Mouse (Mus musculus): ENCODE data around the gene Lefty1. TPM values are rescaled to one million over a fixed set of nuclear protein-coding genes. Genes with fewer than 3 reads are reported as not detected.
A peak's percentile ranks its signal among the peaks of the same experiment; 100 is the strongest.

The Lefty1 gene
- polyA plus RNA-seq, 1 experiment from 2014 or later = 2.2 TPM

- peaks cover 24% of the 10 kb centered on the region for H3K4me1 ChIP-seq (ENCODE audit: insufficient read depth)
- H3K4me2 ChIP-seq (ENCODE audit: low read depth, low read length) = peak overlapping the region; percentile 84
- peaks cover 27% of the 10 kb centered on the region for H3K36me3 ChIP-seq (replicated peaks; ENCODE audit: insufficient read depth, low read length)
- no peaks in the 10 kb centered on the region for H3K27me3 ChIP-seq (ENCODE audit: insufficient read depth, low read length)
- H3K9ac ChIP-seq (replicated peaks) = peak overlapping the region; percentile 80; the same call in 1 of the 2 replicates
- no peak for ATAC-seq
- 89% methylated on average over 17 of the region's 17 CpGs for WGBS (ENCODE audit: insufficient replicate concordance)
- DNase-seq = no peak
- H3K4me3 ChIP-seq (ENCODE audit: low read depth, low read length) = peak overlapping the region; percentile 70
- H3K9me3 ChIP-seq (ENCODE audit: low read length) = no peaks in the 10 kb centered on the region
- no peak for TF ChIP-seq CTCF (IDR thresholded peaks at IDR 0.05; ENCODE audit: low read depth)
- no peak for TF ChIP-seq EP300 (IDR thresholded peaks at IDR 0.05; ENCODE audit: low read depth)
- H3K27ac ChIP-seq (ENCODE audit: low read depth) = 0 out of 2 replicates have a peak overlapping the region, but pooled peaks have one; percentile 11
These were observed 28.9 kb upstream of the Lefty1 start for GRCm38 (mm10) chr1:180905876-180906275.

- Histone ChIP-seq H3K4me3 (ENCODE audit: low read depth, low read length) (peak overlapping the region; percentile 70), H3K9me3 (ENCODE audit: low read length) (no peaks in the 10 kb centered on the region), H3K4me1 (ENCODE audit: insufficient read depth) (peaks cover 26% of the 10 kb centered on the region), H3K9ac (replicated peaks) (peak overlapping the region; percentile 26; the same call in 1 of the 2 replicates), H3K27ac (ENCODE audit: low read depth) (0 out of 2 replicates have a peak overlapping the region, but pooled peaks have one; percentile 11), H3K27me3 (ENCODE audit: insufficient read depth, low read length) (no peaks in the 10 kb centered on the region), H3K36me3 (replicated peaks; ENCODE audit: insufficient read depth, low read length) (peaks cover 27% of the 10 kb centered on the region), H3K4me2 (ENCODE audit: low read depth, low read length) (peak overlapping the region; percentile 84)
- TF ChIP-seq CTCF (IDR thresholded peaks at IDR 0.05; ENCODE audit: low read depth) (no peak), EP300 (IDR thresholded peaks at IDR 0.05; ENCODE audit: low read depth) (no peak)
- 84% methylated on average over 24 of the region's 24 CpGs for WGBS (ENCODE audit: insufficient replicate concordance)
- DNase-seq = peak; percentile 43
- no peak for ATAC-seq
These were observed 28.2 kb upstream of the Lefty1 start for GRCm38 (mm10) chr1:180906461-180907147.

GRCm38 (mm10) chr1:180911138-180911537 lies 23.7 kb upstream of the Lefty1 start:
- peak overlapping the region; percentile 35; the same call in 1 of the 2 replicates for H3K9ac ChIP-seq (replicated peaks)
- DNase-seq (no peak), ATAC-seq (peak; percentile 24; the same call in 1 of the 2 replicates)
- TF ChIP-seq EP300 (IDR thresholded peaks at IDR 0.05; ENCODE audit: low read depth) (no peak), CTCF (IDR thresholded peaks at IDR 0.05; ENCODE audit: low read depth) (peak; percentile 61)
- H3K4me1 ChIP-seq (ENCODE audit: insufficient read depth) = peaks cover 14% of the 10 kb centered on the region
- 50% methylated on average over 8 of the region's 8 CpGs for WGBS (ENCODE audit: insufficient replicate concordance)
- no peaks in the 10 kb centered on the region for H3K27me3 ChIP-seq (ENCODE audit: insufficient read depth, low read length)
- peak overlapping the region; percentile 57 for H3K4me2 ChIP-seq (ENCODE audit: low read depth, low read length)
- no peaks in the 10 kb centered on the region for H3K9me3 ChIP-seq (ENCODE audit: low read length)
- H3K4me3 ChIP-seq (ENCODE audit: low read depth, low read length) = no peak overlapping the region
- H3K36me3 ChIP-seq (replicated peaks; ENCODE audit: insufficient read depth, low read length) = peaks cover 24% of the 10 kb centered on the region
- H3K27ac ChIP-seq (ENCODE audit: low read depth) = no peak overlapping the region

- Histone ChIP-seq H3K9ac (replicated peaks) (peak overlapping the region; percentile 35; the same call in 1 of the 2 replicates), H3K27me3 (ENCODE audit: insufficient read depth, low read length) (no peaks in the 10 kb centered on the region), H3K27ac (ENCODE audit: low read depth) (no peak overlapping the region), H3K4me1 (ENCODE audit: insufficient read depth) (peaks cover 14% of the 10 kb centered on the region), H3K9me3 (ENCODE audit: low read length) (no peaks in the 10 kb centered on the region), H3K4me3 (ENCODE audit: low read depth, low read length) (peak overlapping the region; percentile 1; the same call in 1 of the 2 replicates), H3K36me3 (replicated peaks; ENCODE audit: insufficient read depth, low read length) (peaks cover 17% of the 10 kb centered on the region), H3K4me2 (ENCODE audit: low read depth, low read length) (peak overlapping the region; percentile 57)
- peak; percentile 60 for ATAC-seq
- no peak for TF ChIP-seq EP300 (IDR thresholded peaks at IDR 0.05; ENCODE audit: low read depth)
- TF ChIP-seq CTCF (IDR thresholded peaks at IDR 0.05; ENCODE audit: low read depth) = no peak
- 38% methylated on average over 20 of the region's 20 CpGs for WGBS (ENCODE audit: insufficient replicate concordance)
- no peak for DNase-seq
These were observed 23.1 kb upstream of the Lefty1 start for GRCm38 (mm10) chr1:180911653-180912287.

GRCm38 (mm10) chr1:180912792-180913191 lies 22.0 kb upstream of the Lefty1 start:
- H3K9me3 ChIP-seq (ENCODE audit: low read length) = no peaks in the 10 kb centered on the region
- no peak overlapping the region for H3K27ac ChIP-seq (ENCODE audit: low read depth)
- H3K4me2 ChIP-seq (ENCODE audit: low read depth, low read length) = no peak overlapping the region
- DNase-seq = no peak
- H3K4me1 ChIP-seq (ENCODE audit: insufficient read depth) = peaks cover 14% of the 10 kb centered on the region
- TF ChIP-seq CTCF (IDR thresholded peaks at IDR 0.05; ENCODE audit: low read depth) = 0 out of 2 replicates have a peak, but pooled peaks have one; percentile 6
- TF ChIP-seq EP300 (IDR thresholded peaks at IDR 0.05; ENCODE audit: low read depth) = no peak
- H3K36me3 ChIP-seq (replicated peaks; ENCODE audit: insufficient read depth, low read length) = peaks cover 7% of the 10 kb centered on the region
- H3K27me3 ChIP-seq (ENCODE audit: insufficient read depth, low read length) = no peaks in the 10 kb centered on the region
- no peak overlapping the region for H3K9ac ChIP-seq (replicated peaks)
- H3K4me3 ChIP-seq (ENCODE audit: low read depth, low read length) = no peak overlapping the region
- no peak for ATAC-seq
- 58% methylated on average over 5 of the region's 5 CpGs for WGBS (ENCODE audit: insufficient replicate concordance)

GRCm38 (mm10) chr1:180913797-180914196 lies 21.0 kb upstream of the Lefty1 start:
- H3K27me3 ChIP-seq (ENCODE audit: insufficient read depth, low read length) = no peaks in the 10 kb centered on the region
- no peaks in the 10 kb centered on the region for H3K9me3 ChIP-seq (ENCODE audit: low read length)
- TF ChIP-seq EP300 (IDR thresholded peaks at IDR 0.05; ENCODE audit: low read depth) (no peak), CTCF (IDR thresholded peaks at IDR 0.05; ENCODE audit: low read depth) (no peak)
- no peak for ATAC-seq
- H3K4me1 ChIP-seq (ENCODE audit: insufficient read depth) = peaks cover 14% of the 10 kb centered on the region
- 74% methylated on average over 4 of the region's 4 CpGs for WGBS (ENCODE audit: insufficient replicate concordance)
- DNase-seq = no peak
- no peak overlapping the region for H3K4me2 ChIP-seq (ENCODE audit: low read depth, low read length)
- H3K27ac ChIP-seq (ENCODE audit: low read depth) = no peak overlapping the region
- no peak overlapping the region for H3K4me3 ChIP-seq (ENCODE audit: low read depth, low read length)
- H3K36me3 ChIP-seq (replicated peaks; ENCODE audit: insufficient read depth, low read length) = no peaks in the 10 kb centered on the region
- H3K9ac ChIP-seq (replicated peaks) = no peak overlapping the region

Data from liver, postnatal 0 days (tissue).